Mouse (Mus musculus): ENCODE measurements around the gene Vmn2r78. TPM values are rescaled to one million over a fixed set of nuclear protein-coding genes. Genes with fewer than 3 reads are reported as not detected.
"Not testable (repeated sequence)": the region's sequence is repeated elsewhere in the genome, so short reads cannot be mapped to it uniquely, and the experiment has no call there.

Gene Vmn2r78
- under 1 TPM in 2 of 4 experiments, not detected in 2; 0.10 to 0.12 TPM for total RNA-seq (2022)

DNA sequence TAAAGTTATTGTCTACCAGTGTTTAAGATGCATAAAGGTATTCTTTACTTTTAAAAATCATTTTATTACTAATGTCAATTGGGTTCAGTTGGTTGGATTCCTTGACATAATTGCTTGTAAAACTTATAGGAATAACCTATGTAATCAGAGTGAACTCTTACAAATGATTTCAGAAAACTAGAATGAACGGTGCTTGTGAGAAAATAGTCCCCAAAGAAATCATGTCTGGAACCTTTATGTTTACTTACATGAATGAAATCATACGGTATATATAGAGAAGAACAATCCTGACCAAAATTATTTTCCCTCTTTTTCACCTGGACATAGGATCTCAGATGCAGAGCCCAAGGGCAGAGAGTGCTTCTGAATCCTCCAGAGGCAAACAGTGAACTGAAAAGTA, at the start of gene Vmn2r78:
Vmn2r78 (plus strand) TSS at position 301 of the 400 bp plus-strand sequence.
- not testable (repeated sequence) for DNase-seq (ENCODE audit: low spot score in 2 of 2)

DNA sequence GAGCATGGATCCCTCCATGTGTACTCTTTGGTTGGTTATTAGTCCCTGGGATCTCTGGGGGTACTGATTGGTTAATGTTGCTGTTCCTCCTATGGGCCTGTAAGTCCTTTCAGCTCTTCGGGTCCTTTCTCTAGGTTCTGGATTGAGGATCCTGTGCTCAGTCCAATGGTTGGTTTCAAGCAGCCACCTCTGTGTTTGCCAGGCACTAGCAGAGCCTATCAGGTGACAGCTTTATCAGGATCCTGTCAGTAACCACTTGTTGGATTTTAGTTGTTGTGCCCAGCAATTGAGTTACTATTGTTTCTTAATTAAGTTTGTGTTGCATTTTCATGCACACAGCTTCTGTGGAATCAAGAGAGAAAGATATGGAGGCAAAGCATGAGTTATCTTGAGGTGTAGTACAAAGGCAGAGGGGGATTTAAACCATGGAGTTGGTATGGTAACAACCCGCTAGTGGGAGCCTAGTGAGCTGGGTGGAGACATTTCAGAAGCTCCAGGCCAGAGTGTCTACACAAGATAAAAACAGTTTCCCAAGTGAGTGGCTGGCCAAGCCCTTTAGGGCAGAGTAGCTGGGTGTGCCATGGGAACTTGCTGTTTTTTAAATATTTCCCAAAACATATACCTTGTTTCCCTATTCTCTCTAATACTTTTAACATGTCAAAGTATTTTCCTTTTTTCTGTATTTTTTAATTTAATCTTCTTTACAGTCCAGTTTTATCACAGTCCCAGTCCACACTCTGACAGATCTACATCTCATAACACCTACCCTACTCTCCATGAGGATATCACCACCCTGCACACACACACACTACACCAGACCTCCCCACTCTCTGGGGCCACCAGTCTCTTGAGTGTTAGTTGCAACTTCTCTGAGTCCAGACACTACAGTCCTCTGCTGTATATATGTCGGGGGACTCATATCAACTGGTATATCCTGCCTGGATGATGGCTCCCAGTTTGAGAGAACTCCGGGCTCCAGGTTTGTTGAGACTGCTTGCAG, 25.1 kb upstream of the Vmn2r78 start:
- DNase-seq (ENCODE audit: low spot score in 2 of 2) = no peak

DNA sequence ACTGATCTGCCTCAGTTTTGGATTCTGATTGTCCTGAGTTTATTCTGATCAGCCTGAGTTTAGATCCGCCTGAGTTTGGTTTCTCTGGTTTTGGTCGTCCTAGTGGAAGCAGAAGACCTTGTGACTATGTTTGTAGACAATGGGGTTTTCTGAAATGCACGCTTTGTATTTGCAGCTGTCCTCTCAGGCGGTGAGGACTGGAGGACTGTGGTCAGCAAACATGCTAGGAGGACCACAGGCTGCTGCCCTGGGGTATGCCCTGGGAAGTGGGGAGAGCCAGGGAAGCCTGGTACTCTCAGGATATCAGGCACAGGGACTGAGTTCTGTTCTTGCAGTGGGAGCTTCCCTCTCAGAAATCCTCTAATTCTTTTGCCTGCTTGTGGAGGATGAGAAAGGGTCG, 22.4 kb downstream of the Vmn2r78 start:
- no peak for DNase-seq (ENCODE audit: low spot score in 2 of 2)

DNA sequence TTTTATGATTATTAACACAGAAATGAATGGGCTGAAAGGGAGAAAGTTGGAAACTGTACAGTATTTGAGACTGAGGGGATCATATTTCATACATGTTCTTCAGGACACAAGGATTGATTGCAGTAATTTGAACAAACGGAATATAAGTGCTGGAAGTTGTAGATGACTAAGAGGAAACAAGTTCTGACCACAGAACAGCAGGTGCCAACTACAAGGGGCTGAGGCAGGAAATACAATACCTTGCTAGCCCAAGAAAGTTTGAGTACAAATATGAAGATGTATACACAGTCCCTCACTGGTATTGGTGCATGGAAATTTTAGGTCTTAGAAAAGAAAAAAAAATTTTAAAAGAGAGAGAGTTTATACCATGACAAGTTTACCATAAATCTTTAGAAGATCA, 79.8 kb downstream of the Vmn2r78 start:
- DNase-seq (ENCODE audit: low spot score in 2 of 2) = no peak

DNA sequence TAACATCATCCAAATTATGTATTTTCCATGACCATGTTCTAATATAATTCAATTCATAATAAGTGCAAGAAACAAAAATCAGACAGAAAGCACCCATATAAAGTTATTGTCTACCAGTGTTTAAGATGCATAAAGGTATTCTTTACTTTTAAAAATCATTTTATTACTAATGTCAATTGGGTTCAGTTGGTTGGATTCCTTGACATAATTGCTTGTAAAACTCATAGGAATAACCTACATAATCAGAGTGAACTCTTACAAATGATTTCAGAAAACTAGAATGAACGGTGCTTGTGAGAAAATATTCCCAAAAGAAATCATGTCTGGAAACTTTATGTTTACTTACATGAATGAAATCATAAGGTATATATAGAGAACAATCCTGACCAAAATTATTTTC, 80.9 kb downstream of the Vmn2r78 start, which contains the start of gene Vmn2r79:
Vmn2r79 (plus strand) TSS at position 301 of the 400 bp plus-strand sequence.
- DNase-seq (ENCODE audit: low spot score in 2 of 2) = not testable (repeated sequence)

Other genes starting within 250 kb of the Vmn2r78 start
- gene Olfr292, start 226.8 kb upstream of the Vmn2r78 start, total RNA-seq (2022) = not detected
- gene Folh1, start 139.2 kb upstream of the Vmn2r78 start, total RNA-seq (2022) = 10 to 100 TPM in 2 of 4 experiments, 1 to 10 TPM in 2; 8.1 to 12.7 (median 9.5) TPM
- not detected for gene Vmn2r77, start 120.1 kb upstream of the Vmn2r78 start, total RNA-seq (2022)
- gene Vmn2r79, start 81.0 kb downstream of the Vmn2r78 start, total RNA-seq (2022) = not detected

Measured in layer of hippocampus, adult 8-10 months (tissue).